Mouse (Mus musculus) fat pad, adult 2 months (tissue): ENCODE data around the gene Ccar1.
"Not testable (repeated sequence)": the region's sequence is repeated elsewhere in the genome, so short reads cannot be mapped to it uniquely, and the experiment has no call there.

ENCODE experiments used
- DNase-seq: peaks from one replicate; pipeline ENCODE4 v3.0.0-alpha.2; 2011; ENCODE audit warnings: low read depth, low spot score; ENCODE audit errors: extremely low read depth

Gene Ccar1

GRCm38 (mm10) chr10:62792177-62793090 is at the start of gene Ccar1:
Ccar1 (minus strand) TSS chr10:62792286.
- DNase-seq: peak; percentile 65

DNA sequence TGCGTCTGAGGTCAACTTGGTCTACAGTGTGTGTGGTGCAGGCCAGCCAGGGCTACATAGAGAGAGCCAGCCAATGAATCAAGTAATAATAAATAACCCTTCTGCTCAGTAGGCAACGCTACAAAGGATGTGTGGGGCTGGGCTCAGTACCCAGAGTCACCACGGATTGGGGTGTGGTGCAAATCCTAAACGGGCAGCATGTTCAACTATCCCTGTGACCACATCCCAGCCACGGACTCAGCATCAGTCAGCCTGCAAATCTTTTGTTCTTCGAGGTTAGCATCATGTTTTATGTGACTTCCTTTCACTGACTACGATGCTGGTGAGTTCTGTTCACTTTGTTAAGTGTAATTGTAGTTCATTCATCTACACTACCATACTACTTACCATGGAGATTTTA is 48.6 kb upstream of the Ccar1 start:
- DNase-seq: no peak

DNA sequence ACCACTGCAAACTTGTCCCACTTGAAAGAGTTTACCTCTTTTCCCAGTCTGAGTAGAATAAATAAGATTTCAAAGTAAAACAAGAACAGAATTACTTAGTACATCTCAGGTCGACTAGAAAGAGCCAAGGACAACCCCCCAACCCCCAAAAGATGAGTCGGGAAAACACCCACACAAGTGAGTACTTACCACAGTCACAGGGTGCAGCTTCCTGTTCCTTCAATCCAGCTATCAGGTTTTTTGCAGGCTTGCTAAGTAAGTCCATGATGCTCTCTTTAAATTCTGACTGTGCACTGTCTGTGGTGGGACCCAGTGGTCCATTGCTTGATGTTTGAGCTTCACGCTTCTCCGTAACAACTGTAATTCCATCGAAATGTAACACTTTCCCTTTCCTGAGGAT is 45.9 kb upstream of the Ccar1 start:
- DNase-seq: no peak

GRCm38 (mm10) chr10:62832783-62833182 is 40.7 kb upstream of the Ccar1 start:
- no peak for DNase-seq

DNA sequence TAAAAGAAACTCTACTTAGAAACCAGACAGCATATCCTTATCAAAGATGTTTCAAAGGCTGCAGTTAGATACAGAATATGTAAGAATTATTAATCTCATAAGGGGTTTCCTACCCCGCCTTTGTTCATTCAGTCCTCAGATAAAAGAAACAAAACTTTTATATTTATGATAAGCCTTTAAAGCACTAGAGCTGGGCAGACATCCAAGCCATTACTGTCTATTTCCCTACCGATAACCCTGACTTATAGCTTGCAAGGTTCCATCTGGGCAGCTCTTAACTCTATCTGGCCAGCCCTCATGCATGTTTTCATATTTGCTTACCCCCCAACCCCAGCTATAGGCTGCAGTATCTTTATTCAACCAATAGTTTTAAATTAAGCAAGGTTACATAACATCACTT is 39.5 kb upstream of the Ccar1 start:
- DNase-seq: no peak

GRCm38 (mm10) chr10:62824474-62824873 is 32.4 kb upstream of the Ccar1 start:
- no peak for DNase-seq

- DNase-seq: no peak
These were observed 31.3 kb upstream of the Ccar1 start for GRCm38 (mm10) chr10:62823431-62823830.

- no peak for DNase-seq
These were observed 17.9 kb upstream of the Ccar1 start for GRCm38 (mm10) chr10:62810010-62810409.

GRCm38 (mm10) chr10:62808766-62809165 is 16.7 kb upstream of the Ccar1 start:
- DNase-seq: no peak

- no peak for DNase-seq
These were observed 16.2 kb upstream of the Ccar1 start for GRCm38 (mm10) chr10:62808316-62808715.

- DNase-seq: no peak
These were observed 12.0 kb upstream of the Ccar1 start for GRCm38 (mm10) chr10:62804106-62804505.

- DNase-seq: no peak
These were observed 11.2 kb upstream of the Ccar1 start for GRCm38 (mm10) chr10:62803296-62803695.

- no peak for DNase-seq
These were observed 2.1 kb upstream of the Ccar1 start for GRCm38 (mm10) chr10:62794221-62794620.

DNA sequence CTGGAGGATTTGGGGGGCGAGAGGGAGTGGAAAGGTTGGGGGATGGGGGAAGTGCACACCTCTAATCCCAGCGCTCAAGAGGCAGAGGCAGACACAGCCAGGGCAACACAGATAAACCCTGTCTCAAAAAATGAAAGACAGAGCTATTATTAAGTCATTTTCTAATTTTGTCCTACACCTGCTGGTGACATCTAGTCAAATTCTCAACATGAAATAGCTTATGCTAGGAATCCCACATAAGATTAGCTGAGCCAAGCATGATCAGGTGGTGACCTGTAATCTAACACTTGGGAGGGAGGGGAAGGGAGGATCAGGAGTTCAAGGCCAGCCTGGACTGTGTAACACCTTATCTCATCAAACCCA is 986 bp upstream of the Ccar1 start:
- no peak for DNase-seq

DNA sequence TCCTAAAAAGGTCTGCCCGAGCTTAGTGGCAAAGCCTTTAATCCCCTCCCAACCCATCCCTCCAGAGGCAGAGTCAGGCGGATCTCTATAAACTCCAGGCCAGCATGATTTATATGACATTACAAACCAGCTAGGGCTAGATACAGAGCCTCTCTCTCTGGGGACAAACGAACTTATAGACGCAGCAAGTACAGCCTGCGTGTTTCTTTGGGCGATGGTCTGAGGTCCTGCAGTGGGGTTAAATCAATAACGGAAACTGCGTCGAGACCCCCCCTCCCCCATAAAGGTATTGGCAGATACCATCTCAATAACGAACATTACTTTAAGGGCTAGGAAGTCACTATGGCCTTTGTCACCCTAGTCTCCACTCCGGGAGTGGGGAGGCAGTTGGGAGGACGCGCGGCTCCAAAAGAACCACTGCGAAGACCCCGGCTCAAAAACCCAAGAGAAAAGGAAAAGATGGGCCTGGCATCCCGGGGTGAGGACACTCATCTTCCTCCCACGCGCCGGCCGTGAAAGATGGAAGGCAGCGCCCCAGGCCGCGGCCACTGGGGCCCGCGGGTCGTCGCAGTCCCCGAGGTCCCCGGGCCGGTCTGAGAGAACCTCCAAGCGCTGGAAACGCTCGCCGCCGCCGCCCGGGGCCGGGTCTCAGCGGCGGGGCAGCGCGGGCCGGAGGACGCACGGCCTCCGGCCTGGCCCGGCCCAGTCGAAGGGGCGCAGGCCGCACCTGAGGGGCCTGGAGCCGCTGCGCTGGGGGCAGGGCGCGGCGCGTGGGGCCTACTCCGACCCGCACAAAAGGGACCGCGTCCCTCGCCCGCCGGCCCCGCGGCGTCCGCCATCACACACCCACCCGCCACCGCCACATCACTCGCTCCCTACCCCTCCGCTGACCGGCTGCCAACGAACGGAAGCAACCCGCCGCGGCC is 572 bp downstream of the Ccar1 start:
- no peak for DNase-seq

DNA sequence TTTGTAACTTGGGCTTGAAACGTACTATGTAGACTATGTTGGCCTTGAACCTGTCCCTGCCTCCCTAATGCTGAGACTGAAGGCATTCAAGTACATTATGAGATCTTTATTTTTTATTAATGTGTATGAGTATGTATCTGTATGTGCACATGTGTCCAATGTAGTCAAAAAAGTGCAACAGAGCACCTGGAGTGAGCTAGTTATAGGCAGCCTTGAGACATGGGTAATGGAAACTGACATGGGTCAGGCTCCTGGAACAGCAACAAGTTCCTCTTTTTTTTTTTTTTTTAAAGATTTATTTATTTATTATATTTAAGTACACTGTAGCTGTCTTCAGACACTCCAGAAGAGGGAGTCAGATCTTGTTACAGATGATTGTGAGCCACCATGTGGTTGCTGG is 10.3 kb downstream of the Ccar1 start:
- DNase-seq: not testable (repeated sequence)

DNA sequence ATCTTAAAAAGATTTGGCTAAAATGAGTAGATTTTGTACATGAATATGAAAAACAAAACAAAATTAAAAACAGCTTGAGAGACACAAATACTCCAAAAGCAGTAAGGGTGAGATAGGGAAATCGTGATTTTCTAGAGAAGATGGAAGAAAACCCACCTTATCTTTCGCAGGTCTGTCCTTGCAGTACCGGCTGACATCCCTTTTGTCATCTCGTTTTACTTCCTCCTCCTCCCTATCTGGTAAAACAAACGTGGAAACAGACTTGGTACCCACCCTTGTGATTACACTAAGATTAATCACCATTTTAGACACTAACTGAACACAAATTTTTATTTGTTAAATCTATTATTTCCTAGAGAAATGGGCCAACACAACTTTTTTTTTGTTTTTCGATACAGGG is 41.3 kb downstream of the Ccar1 start:
- no peak for DNase-seq

DNA sequence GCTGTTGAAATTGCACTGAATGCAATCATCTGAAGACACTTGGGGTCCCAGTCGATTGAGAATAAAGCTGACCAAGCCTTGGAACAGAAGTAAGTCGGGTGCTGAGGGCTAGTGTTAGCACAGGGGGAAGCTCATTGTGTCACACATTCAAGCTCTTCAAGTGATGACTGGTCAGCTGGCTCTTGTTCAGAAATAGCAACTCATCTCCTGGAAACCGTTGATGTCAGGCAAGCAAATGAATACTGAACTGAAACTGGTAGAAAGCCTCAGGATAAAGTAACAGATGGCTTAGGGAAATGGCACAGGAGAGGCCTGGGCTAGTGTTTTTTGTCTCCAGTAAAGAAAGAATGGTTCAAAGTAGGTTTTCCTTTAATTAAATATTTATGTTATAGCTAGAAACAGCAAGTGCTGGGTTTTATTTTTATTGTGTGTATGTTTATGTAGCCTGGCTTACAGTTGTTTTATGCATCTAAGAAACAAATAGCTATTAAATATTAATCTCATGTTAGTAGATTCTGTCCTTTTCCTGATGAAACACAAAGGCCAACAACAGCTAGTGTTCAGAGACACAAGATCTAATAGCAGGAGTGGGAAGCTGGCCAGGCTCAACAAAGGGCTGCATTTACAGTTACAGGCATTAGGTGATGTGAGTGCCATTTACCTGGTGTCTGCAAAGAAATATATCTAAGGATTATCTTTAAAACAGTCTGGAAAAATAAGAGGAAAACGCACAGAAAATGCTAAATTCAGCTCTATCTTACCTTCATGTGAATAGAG is 51.9 kb downstream of the Ccar1 start:
- DNase-seq: peak; percentile 13

- no peak for DNase-seq
These were observed 55.0 kb downstream of the Ccar1 start for GRCm38 (mm10) chr10:62736965-62737688.

- no peak for DNase-seq
These were observed 61.3 kb downstream of the Ccar1 start for GRCm38 (mm10) chr10:62730826-62731225.
